Mouse (Mus musculus) intestine, embryonic 16.5 days (tissue): ENCODE measurements around the gene Amotl2. TPM values are rescaled to one million over a fixed set of nuclear protein-coding genes. Genes with fewer than 3 reads are reported as not detected.
A peak's percentile ranks its signal among the peaks of the same experiment; 100 is the strongest.

Experiments used
- ATAC-seq: fragments of 200-750 bp; cut with Nextera tagmentation; 2 replicates; pipeline ENCODE4 v1.8.0; 2017; ENCODE audit warnings: moderate TSS enrichment, moderate library complexity
- H3K27ac ChIP-seq: fragments of 300-500 bp; sonication (generic); 2 replicates; pipeline ENCODE4 v1.5.1; 2014; ENCODE audit warnings: mild to moderate bottlenecking, low read length
- H3K27me3 ChIP-seq: fragments of 300-500 bp; sonication (generic); replicated peaks from 2 replicates; pipeline ENCODE4 v1.6.1; 2014; ENCODE audit warnings: low read length, control low read depth, mixed read lengths; ENCODE audit not compliant: control insufficient read depth, insufficient read depth
- H3K36me3 ChIP-seq: fragments of 300-500 bp; sonication (generic); 2 replicates; pipeline ENCODE4 v1.6.1; 2014; ENCODE audit warnings: low read length, control low read depth; ENCODE audit not compliant: control insufficient read depth, insufficient read depth
- H3K4me1 ChIP-seq: fragments of 300-500 bp; sonication (generic); 2 replicates; pipeline ENCODE4 v1.6.1; 2014; ENCODE audit warnings: low read length, control low read depth, mixed read lengths; ENCODE audit not compliant: control insufficient read depth, insufficient read depth
- H3K4me2 ChIP-seq: fragments of 300-500 bp; sonication (generic); 2 replicates; pipeline ENCODE4 v1.6.1; 2014; ENCODE audit warnings: low read depth, low read length, control low read depth
- H3K4me3 ChIP-seq: fragments of 300-500 bp; sonication (generic); 2 replicates; pipeline ENCODE4 v1.5.1; 2014; ENCODE audit warnings: mild to moderate bottlenecking, low read length
- H3K9ac ChIP-seq: fragments of 300-500 bp; sonication (generic); 2 replicates; pipeline ENCODE4 v1.6.1; 2014; ENCODE audit warnings: low read depth, low read length
- H3K9me3 ChIP-seq: fragments of 300-500 bp; sonication (generic); 2 replicates; pipeline ENCODE4 v1.6.1; 2016; ENCODE audit warnings: low read length, control low read depth; ENCODE audit not compliant: control insufficient read depth
- WGBS: fragments of 180-500 bp; shearing (Covaris S2); extraction: QIAGEN DNeasy Blood & Tissue Kit; methylation state at CpG from one replicate; pipeline ENCODE4 v1.1.7; 2014; 5-methylcytosine and 5-hydroxymethylcytosine counted together
- polyA plus RNA-seq: library from polyadenylated mRNA; unstranded; fragments of >200 nt; fragmentation: Nextera tagmentation; extraction: Ambion mirVana; gene quantifications from 2 replicates; pipeline ENCODE4 v1.2.1, GENCODE M21; 2015

The Amotl2 gene
- polyA plus RNA-seq, 1 experiment from 2014 or later = 20.4 TPM

DNA sequence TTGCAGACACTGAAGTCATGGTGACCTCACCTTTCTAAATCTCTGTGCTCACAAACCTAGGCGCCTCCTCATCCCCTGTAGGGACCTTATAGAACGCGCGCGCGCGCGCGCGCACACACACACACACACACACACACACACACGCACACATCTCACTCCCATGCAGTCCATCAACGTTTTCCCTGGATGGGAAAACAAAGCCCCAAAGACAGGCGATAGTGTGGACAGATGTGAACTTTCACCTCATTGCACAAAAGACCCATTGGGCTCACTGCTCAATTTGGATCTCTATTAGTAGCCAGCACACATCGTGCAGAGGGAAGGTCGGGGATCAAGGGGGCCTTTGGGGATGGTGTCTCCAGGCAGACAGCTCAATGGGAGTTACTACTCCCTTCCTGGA lies 25.6 kb upstream of the Amotl2 start:
- 0 out of 2 replicates have a peak, but pooled peaks have one; percentile 9 for ATAC-seq
- H3K4me3 ChIP-seq = peak overlapping the region; percentile 59
- H3K9ac ChIP-seq = peak overlapping the region; percentile 71; the same call in 1 of the 2 replicates
- H3K4me2 ChIP-seq = peak overlapping the region; percentile 100
- no peaks in the 10 kb centered on the region for H3K9me3 ChIP-seq
- H3K27me3 ChIP-seq = no peaks in the 10 kb centered on the region
- H3K27ac ChIP-seq = peak overlapping the region; percentile 45
- WGBS = 13% methylated on average over 15 of the region's 15 CpGs
- no peaks in the 10 kb centered on the region for H3K36me3 ChIP-seq
- peaks cover 30% of the 10 kb centered on the region for H3K4me1 ChIP-seq

DNA sequence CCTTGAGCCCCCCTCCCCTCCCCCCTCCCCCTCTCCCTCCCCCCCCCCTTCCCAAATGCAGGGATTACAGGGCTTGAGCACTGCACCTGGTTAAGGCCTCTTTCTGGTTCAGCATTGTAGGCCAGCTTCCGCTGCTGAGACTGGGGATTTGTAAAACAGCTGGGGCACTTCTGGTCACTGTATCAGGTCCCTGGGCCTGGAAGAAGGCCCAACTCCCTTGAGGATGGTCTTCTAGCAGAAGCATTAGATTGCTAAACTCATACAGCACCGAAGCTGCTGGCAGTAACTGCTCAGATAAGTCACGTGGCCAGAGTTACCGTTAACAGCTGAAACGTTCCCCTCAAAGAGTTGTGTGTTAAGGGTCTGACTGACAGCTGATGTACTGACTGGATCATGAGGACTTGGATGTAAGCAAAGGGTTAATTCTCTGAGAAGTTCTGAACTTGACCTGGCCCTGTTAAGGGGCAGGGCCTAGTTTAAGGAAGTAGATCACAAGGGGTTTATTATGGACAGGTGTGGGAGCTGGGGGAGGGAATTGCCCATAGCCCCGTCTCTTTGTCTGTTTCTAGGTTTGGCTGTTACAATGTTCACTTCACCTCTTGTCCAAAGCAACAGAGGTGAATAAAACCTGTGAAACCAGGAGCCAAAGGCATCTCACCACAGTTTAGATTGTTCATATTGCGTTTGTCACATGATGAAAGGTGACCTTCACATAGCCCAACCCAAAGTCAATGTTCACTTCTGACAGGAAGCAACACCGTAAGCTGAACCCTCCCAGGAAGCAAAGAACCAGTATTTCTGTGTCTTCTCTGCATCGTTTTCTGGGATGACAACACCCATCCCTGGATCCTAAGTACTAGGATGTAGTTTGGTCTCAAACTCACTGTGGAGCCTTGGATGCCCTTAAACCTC lies 23.7 kb upstream of the Amotl2 start:
- Histone ChIP-seq H3K27me3 (no peaks in the 10 kb centered on the region), H3K27ac (peak overlapping the region; percentile 44; the same call in 1 of the 2 replicates), H3K4me3 (no peak overlapping the region), H3K4me1 (peaks cover 29% of the 10 kb centered on the region), H3K9me3 (no peaks in the 10 kb centered on the region), H3K4me2 (no peak overlapping the region), H3K9ac (no peak overlapping the region), H3K36me3 (no peaks in the 10 kb centered on the region)
- WGBS = 40% methylated on average over 9 of the region's 9 CpGs
- ATAC-seq = 0 out of 2 replicates have a peak, but pooled peaks have one; percentile 38

DNA sequence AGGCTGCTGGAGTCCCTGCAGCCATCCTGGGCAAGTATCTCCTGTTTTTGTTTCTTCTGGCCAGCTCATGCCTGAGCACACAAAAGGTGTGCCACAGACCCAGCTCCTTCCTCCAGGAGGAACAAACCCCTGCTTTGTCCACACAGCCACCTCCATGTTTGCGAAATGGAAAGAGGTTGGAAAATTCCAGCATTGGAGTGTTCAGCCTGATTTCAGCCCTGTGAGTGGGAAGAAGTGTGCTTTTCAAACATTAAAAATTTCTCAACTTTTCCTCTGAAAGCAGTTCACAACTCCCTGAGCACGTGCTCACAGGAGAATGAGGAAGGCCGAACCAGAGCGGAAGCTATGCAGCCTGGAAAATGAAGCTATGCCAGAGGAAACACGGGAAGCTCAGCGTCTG lies 15.4 kb upstream of the Amotl2 start:
- Histone ChIP-seq H3K9me3 (no peaks in the 10 kb centered on the region), H3K4me3 (no peak overlapping the region), H3K4me1 (no peaks in the 10 kb centered on the region), H3K27me3 (no peaks in the 10 kb centered on the region), H3K27ac (no peak overlapping the region), H3K9ac (no peak overlapping the region), H3K36me3 (no peaks in the 10 kb centered on the region), H3K4me2 (no peak overlapping the region)
- no peak for ATAC-seq
- 86% methylated on average over 6 of the region's 6 CpGs for WGBS

DNA sequence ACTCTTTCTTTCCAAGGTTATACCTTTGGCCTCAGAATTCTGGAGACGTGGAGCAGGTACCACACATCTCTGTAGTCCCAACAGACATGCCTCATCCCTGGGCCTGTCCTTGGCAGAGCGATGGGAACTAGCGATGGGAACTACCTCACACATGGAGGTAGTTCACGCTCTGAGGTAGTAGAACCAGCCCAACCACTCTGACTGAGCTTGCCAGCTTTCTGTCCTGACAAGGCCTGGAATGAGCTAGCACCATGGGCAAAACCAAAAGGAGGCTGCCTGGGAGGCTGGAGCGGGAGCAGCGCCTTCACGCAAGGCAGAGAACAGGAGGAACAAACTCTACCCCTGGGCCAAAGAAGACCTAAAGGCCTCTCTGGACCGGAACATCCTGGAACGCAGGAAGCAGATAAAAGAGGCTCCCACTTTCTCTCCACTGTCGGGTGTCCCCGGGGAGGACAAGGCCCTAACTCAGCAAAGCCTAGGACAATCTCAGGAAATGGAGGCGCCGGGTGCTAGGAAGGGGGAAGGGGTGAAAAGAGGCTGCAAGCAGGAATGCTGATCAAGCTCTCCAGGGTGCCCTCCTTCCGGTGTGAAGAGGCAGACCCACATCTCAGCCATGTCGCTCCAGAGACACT lies 6.9 kb upstream of the Amotl2 start:
- Histone ChIP-seq H3K36me3 (no peaks in the 10 kb centered on the region), H3K27me3 (no peaks in the 10 kb centered on the region), H3K9me3 (no peaks in the 10 kb centered on the region), H3K9ac (no peak overlapping the region), H3K4me1 (peaks cover 2% of the 10 kb centered on the region), H3K4me3 (no peak overlapping the region), H3K27ac (no peak overlapping the region), H3K4me2 (no peak overlapping the region)
- WGBS = 70% methylated on average over 15 of the region's 15 CpGs
- no peak for ATAC-seq

DNA sequence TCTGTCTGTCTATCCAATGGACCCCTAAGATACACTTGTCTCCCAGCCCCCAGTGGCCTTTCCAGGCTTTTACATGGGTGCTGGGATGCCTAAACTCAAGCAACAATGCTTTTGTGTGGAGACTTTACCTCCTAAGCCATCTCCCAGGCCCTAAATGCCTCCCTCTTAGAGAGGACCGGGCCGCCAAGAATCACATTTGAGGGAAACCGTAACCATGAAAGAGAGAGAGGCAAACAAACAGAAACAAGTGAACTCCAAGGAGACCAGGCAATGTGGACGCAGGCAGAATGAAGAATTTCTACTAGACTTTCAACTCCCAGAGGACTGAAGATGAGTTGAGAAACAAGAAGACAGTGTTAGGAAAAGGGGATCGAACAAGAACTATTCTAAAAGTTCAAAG lies 6.0 kb upstream of the Amotl2 start:
- ATAC-seq = no peak
- H3K4me1 ChIP-seq = peaks cover 9% of the 10 kb centered on the region
- 74% methylated on average over 5 of the region's 5 CpGs for WGBS
- no peak overlapping the region for H3K4me3 ChIP-seq
- no peak overlapping the region for H3K9ac ChIP-seq
- H3K4me2 ChIP-seq = no peak overlapping the region
- no peaks in the 10 kb centered on the region for H3K27me3 ChIP-seq
- H3K9me3 ChIP-seq = no peaks in the 10 kb centered on the region
- H3K27ac ChIP-seq = no peak overlapping the region
- no peaks in the 10 kb centered on the region for H3K36me3 ChIP-seq

DNA sequence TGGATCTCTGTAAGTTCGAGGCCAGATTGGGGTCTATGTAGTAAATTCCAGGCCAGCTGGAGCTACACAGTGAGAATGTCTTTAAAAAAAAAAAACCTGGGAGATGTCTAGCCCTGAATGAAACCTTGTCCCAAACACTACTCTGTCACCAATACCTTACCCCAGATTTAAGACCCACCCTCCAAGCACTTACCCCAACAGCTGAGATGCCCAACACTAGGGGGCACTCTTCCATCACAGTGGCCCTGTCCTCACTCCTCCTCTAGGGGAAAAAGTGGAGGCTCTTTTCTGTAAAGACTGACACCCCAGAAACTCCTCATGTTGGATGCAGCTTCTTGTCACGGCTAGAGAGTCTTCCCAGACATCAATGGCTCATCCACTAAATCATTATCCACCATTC lies 2.7 kb upstream of the Amotl2 start:
- whole genome bisulfite sequencing = 71% methylated on average over 2 of the region's 2 CpGs
- no peak overlapping the region for H3K4me2 ChIP-seq
- no peak for ATAC-seq
- H3K27ac ChIP-seq = no peak overlapping the region
- H3K4me3 ChIP-seq = no peak overlapping the region
- peaks cover 20% of the 10 kb centered on the region for H3K4me1 ChIP-seq
- H3K9me3 ChIP-seq = no peaks in the 10 kb centered on the region
- H3K27me3 ChIP-seq = no peaks in the 10 kb centered on the region
- no peaks in the 10 kb centered on the region for H3K36me3 ChIP-seq
- no peak overlapping the region for H3K9ac ChIP-seq

DNA sequence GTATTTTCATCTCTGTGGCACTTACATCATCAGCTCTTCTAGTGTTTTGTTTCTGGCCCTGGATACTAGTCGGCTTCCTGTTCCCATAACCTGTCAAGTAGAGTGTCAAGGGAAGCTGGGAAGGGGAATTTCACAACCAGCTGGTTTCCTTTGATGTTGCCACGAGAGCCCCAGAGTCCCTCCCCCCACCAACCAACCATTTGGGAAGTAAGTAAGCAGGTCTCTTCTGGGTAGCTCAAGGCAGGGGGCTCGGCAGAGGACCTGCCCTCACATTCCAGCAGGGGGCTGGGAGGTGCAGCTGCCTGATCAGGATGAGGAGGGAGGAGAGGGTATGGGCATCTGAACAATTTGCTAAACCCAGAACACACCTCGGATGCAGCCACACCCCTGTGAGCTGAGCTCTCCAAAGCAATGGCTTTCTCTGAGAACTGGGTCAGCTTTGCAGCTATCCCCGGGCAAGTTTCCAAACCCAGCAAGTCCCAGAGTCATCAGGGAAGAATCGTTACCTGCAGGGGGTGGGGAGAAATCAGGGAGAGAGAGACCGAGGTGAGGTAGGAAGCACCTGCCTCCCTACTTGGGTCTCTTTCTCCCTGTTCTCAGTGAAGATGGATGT lies 1.5 kb upstream of the Amotl2 start:
- Histone ChIP-seq H3K27ac (no peak overlapping the region), H3K9me3 (no peaks in the 10 kb centered on the region), H3K27me3 (no peaks in the 10 kb centered on the region), H3K4me1 (peaks cover 30% of the 10 kb centered on the region), H3K9ac (no peak overlapping the region), H3K4me3 (no peak overlapping the region), H3K4me2 (no peak overlapping the region), H3K36me3 (no peaks in the 10 kb centered on the region)
- 18% methylated on average over 7 of the region's 7 CpGs for WGBS
- no peak for ATAC-seq

DNA sequence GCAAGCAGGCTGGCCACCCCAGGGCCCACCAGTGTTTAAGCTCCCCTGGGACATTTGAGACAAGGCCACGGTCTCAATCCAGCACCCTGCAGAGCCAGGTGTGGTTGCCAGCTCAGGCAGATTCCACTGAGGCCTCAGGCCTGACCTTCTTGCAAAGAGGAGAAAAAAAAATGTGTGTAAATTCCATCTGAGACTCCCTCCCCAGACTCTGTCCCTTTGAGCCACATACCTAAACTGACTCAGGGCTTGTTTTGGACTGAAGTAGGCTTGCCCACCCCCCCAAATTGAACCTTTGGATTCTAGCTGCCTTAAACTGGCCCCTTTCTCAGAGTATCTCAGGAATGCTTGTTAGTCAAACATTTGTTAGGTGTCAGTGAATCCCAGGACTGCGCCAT lies 969 bp upstream of the Amotl2 start:
- Histone ChIP-seq H3K4me2 (no peak overlapping the region), H3K9me3 (no peaks in the 10 kb centered on the region), H3K4me1 (peaks cover 35% of the 10 kb centered on the region), H3K27ac (no peak overlapping the region), H3K36me3 (0 out of 2 replicates have a peak, but pooled peaks cover 3% of the 10 kb centered on the region), H3K9ac (no peak overlapping the region), H3K27me3 (no peaks in the 10 kb centered on the region), H3K4me3 (no peak overlapping the region)
- ATAC-seq = no peak
- 64% methylated on average over 2 of the region's 2 CpGs for WGBS

DNA sequence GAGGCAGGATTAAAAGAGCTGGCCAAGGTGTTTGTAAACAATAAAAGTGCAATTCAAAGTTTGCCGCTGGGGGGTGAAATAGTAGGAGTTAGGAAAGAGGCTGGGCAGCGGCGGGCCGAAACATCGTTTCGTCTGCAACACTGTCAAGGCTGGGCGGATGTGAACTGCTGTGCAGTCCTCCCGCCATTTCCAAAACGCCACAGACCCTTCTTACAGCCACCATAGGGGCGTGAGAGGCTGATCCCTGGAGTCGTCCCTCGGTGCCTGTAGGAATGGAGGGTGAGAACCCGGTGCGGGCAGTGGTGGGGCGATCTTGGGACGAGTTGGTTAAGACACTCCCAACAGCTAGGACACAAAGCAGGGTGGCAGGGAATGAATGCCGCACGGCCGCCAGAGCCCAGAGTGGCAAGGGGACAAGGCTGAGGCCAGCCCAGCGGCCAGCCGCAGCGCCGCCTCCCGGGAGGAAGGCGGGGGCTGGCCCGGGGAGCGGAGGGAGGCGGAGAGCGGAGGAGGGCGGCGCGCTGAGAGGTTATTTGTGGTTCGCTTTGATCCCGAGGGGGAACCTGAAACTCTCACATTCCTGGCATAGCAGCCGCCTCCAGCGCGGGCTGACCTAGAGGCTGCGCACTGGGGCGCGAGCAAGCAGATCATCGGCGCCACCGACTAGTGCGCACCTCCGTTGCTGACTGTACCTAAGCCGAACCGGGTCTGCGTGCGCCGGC lies 853 bp downstream of the Amotl2 start:
- Histone ChIP-seq H3K4me1 (peaks cover 51% of the 10 kb centered on the region), H3K9me3 (no peaks in the 10 kb centered on the region), H3K27me3 (no peaks in the 10 kb centered on the region), H3K4me3 (peak overlapping the region; percentile 90), H3K27ac (peak overlapping the region; percentile 98), H3K4me2 (peak overlapping the region; percentile 92), H3K9ac (peak overlapping the region; percentile 97), H3K36me3 (0 out of 2 replicates have a peak, but pooled peaks cover 4% of the 10 kb centered on the region)
- WGBS = under 1% methylated on average over 49 of the region's 50 CpGs
- peak; percentile 91 for ATAC-seq
